Mouse (Mus musculus) neural tube, embryonic 12.5 days (tissue): Measurements from ENCODE around the gene Grip1. TPM values are rescaled to one million over a fixed set of nuclear protein-coding genes. Genes with fewer than 3 reads are reported as not detected.
"Not testable (repeated sequence)": the region's sequence is repeated elsewhere in the genome, so short reads cannot be mapped to it uniquely, and the experiment has no call there.

Experiments used
- ATAC-seq: fragments of 200-750 bp; cut with Nextera tagmentation; 2 replicates; pipeline ENCODE4 v1.8.0; 2017; ENCODE audit warnings: low read depth, mild to moderate bottlenecking, moderate TSS enrichment, moderate library complexity; ENCODE audit not compliant: low FRiP score
- H3K27ac ChIP-seq: fragments of 300-500 bp; sonication (generic); 2 replicates; pipeline ENCODE4 v1.5.1; 2016
- H3K27me3 ChIP-seq: fragments of 300-500 bp; sonication (generic); replicated peaks from 2 replicates; pipeline ENCODE4 v1.6.1; 2016; ENCODE audit warnings: mild to moderate bottlenecking
- H3K36me3 ChIP-seq: fragments of 300-500 bp; sonication (generic); 2 replicates; pipeline ENCODE4 v1.6.1; 2016; ENCODE audit warnings: mild to moderate bottlenecking
- H3K4me1 ChIP-seq: fragments of 300-500 bp; sonication (generic); 2 replicates; pipeline ENCODE4 v1.6.1; 2016
- H3K4me2 ChIP-seq: fragments of 300-500 bp; sonication (generic); replicated peaks from 2 replicates; pipeline ENCODE4 v1.6.1; 2016; ENCODE audit warnings: mild to moderate bottlenecking
- H3K4me3 ChIP-seq: fragments of 300-500 bp; sonication (generic); 2 replicates; pipeline ENCODE4 v1.5.1; 2016
- H3K9ac ChIP-seq: fragments of 300-500 bp; sonication (generic); 2 replicates; pipeline ENCODE4 v1.6.1; 2016; ENCODE audit warnings: mild to moderate bottlenecking
- H3K9me3 ChIP-seq: fragments of 300-500 bp; sonication (generic); 2 replicates; pipeline ENCODE4 v1.6.1; 2016; ENCODE audit warnings: mild to moderate bottlenecking
- WGBS: fragments of 180-500 bp; shearing (Covaris S2); methylation state at CpG from one replicate; pipeline ENCODE4 v1.1.7; 2016; 5-methylcytosine and 5-hydroxymethylcytosine counted together
- polyA plus RNA-seq: library from polyadenylated mRNA; unstranded; fragments of >200 nt; fragmentation: Nextera tagmentation; extraction: Ambion mirVana; gene quantifications from 2 replicates; pipeline ENCODE4 v1.2.1, GENCODE M21; 2016

Grip1 gene
- polyA plus RNA-seq, 1 experiment from 2014 or later = 20.3 TPM

GRCm38 (mm10) chr10:120113482-120113881 is 659.9 kb downstream of the Grip1 start:
- not testable (repeated sequence) for H3K36me3 ChIP-seq, ATAC-seq, H3K27ac ChIP-seq, H3K27me3 ChIP-seq, H3K9ac ChIP-seq, H3K4me3 ChIP-seq, H3K4me1 ChIP-seq, H3K9me3 ChIP-seq
- WGBS = 77% methylated on average over 9 of the region's 9 CpGs
- H3K4me2 ChIP-seq = peak overlapping the region; percentile 83

GRCm38 (mm10) chr10:120113980-120114379 is 660.4 kb downstream of the Grip1 start:
- no peaks in the 10 kb centered on the region for H3K36me3 ChIP-seq
- no peak overlapping the region for H3K27ac ChIP-seq
- H3K9ac ChIP-seq = no peak overlapping the region
- H3K4me3 ChIP-seq = no peak overlapping the region
- no peaks in the 10 kb centered on the region for H3K9me3 ChIP-seq
- no peaks in the 10 kb centered on the region for H3K27me3 ChIP-seq
- 73% methylated on average over 6 of the region's 6 CpGs for WGBS
- H3K4me2 ChIP-seq = no peak overlapping the region
- 0 out of 2 replicates have a peak, but pooled peaks cover 4% of the 10 kb centered on the region for H3K4me1 ChIP-seq
- no peak for ATAC-seq

GRCm38 (mm10) chr10:120114493-120114892 is 660.9 kb downstream of the Grip1 start:
- no peak overlapping the region for H3K4me3 ChIP-seq
- 39% methylated on average over 7 of the region's 7 CpGs for WGBS
- H3K4me1 ChIP-seq = 0 out of 2 replicates have a peak, but pooled peaks cover 4% of the 10 kb centered on the region
- no peak overlapping the region for H3K27ac ChIP-seq
- H3K9me3 ChIP-seq = no peaks in the 10 kb centered on the region
- no peak overlapping the region for H3K4me2 ChIP-seq
- no peak overlapping the region for H3K9ac ChIP-seq
- no peaks in the 10 kb centered on the region for H3K27me3 ChIP-seq
- H3K36me3 ChIP-seq = no peaks in the 10 kb centered on the region
- ATAC-seq = no peak

GRCm38 (mm10) chr10:120115249-120115648 is 661.6 kb downstream of the Grip1 start:
- WGBS = 91% methylated on average over 1 of the region's 1 CpGs
- H3K4me2 ChIP-seq = no peak overlapping the region
- ATAC-seq = no peak
- H3K9me3 ChIP-seq = no peaks in the 10 kb centered on the region
- no peaks in the 10 kb centered on the region for H3K36me3 ChIP-seq
- 0 out of 2 replicates have a peak, but pooled peaks cover 4% of the 10 kb centered on the region for H3K4me1 ChIP-seq
- H3K27me3 ChIP-seq = no peaks in the 10 kb centered on the region
- H3K9ac ChIP-seq = no peak overlapping the region
- no peak overlapping the region for H3K27ac ChIP-seq
- no peak overlapping the region for H3K4me3 ChIP-seq

DNA sequence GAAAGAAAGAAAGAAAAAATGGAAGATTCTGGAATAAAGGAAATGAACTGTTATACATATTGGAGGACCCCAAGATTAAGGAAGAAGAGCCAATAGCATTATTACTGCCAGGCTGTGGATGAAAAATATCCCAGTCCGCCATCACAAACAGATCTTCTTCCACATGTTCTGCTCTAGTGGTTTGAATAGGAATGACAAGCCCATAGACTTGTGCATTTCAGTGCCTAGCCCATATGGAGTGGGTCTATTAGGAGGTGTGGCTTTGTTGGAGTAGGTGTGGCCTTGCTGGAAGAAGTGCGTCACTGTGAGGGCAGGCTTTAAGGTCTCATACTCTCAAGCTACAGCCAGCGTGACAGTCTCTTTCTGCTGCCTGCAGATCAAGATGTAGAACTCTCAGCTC is 670.1 kb downstream of the Grip1 start:
- H3K4me1 ChIP-seq = no peaks in the 10 kb centered on the region; the same call in 1 of the 2 replicates
- H3K27ac ChIP-seq = no peak overlapping the region
- no peak overlapping the region for H3K4me3 ChIP-seq
- 86% methylated on average over 3 of the region's 3 CpGs for WGBS
- no peaks in the 10 kb centered on the region for H3K36me3 ChIP-seq
- no peak overlapping the region for H3K9ac ChIP-seq
- no peaks in the 10 kb centered on the region for H3K27me3 ChIP-seq
- H3K4me2 ChIP-seq = no peak overlapping the region
- no peak for ATAC-seq
- no peaks in the 10 kb centered on the region for H3K9me3 ChIP-seq

GRCm38 (mm10) chr10:120124801-120125464 is 671.3 kb downstream of the Grip1 start:
- Histone ChIP-seq H3K4me3 (no peak overlapping the region), H3K9ac (no peak overlapping the region), H3K4me2 (no peak overlapping the region), H3K27ac (no peak overlapping the region), H3K36me3 (no peaks in the 10 kb centered on the region), H3K4me1 (no peaks in the 10 kb centered on the region; the same call in 1 of the 2 replicates), H3K27me3 (no peaks in the 10 kb centered on the region), H3K9me3 (no peaks in the 10 kb centered on the region)
- no peak for ATAC-seq
- WGBS = 52% methylated on average over 7 of the region's 7 CpGs

DNA sequence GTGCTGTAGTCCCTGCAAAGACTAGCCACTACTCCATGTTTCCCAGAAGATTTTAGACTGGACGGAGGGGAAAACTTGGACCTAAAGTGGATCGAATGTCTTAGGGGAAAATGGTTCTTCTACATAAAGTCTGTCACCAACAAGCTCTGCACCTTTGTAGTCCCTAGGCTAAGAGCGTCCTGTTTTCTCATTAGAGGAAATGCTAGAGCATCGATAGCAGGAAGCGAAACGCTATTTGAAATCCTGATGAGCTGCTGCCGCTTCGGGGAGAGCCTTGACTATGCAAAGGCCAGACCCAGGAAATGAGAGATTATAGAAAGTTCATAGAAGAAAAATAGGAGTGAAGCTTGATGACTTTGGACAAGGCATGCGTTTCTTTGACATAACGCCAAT is 671.8 kb downstream of the Grip1 start:
- WGBS = 80% methylated on average over 10 of the region's 10 CpGs
- H3K4me1 ChIP-seq = no peaks in the 10 kb centered on the region; the same call in 1 of the 2 replicates
- no peak for ATAC-seq
- no peaks in the 10 kb centered on the region for H3K36me3 ChIP-seq
- H3K4me2 ChIP-seq = no peak overlapping the region
- no peaks in the 10 kb centered on the region for H3K27me3 ChIP-seq
- H3K9ac ChIP-seq = no peak overlapping the region
- H3K4me3 ChIP-seq = no peak overlapping the region
- H3K9me3 ChIP-seq = no peaks in the 10 kb centered on the region
- no peak overlapping the region for H3K27ac ChIP-seq

- Histone ChIP-seq H3K4me2 (peak overlapping the region; percentile 31), H3K27ac (no peak overlapping the region)
- no peak for ATAC-seq
These were observed 675.1 kb downstream of the Grip1 start for GRCm38 (mm10) chr10:120128601-120129277.

DNA sequence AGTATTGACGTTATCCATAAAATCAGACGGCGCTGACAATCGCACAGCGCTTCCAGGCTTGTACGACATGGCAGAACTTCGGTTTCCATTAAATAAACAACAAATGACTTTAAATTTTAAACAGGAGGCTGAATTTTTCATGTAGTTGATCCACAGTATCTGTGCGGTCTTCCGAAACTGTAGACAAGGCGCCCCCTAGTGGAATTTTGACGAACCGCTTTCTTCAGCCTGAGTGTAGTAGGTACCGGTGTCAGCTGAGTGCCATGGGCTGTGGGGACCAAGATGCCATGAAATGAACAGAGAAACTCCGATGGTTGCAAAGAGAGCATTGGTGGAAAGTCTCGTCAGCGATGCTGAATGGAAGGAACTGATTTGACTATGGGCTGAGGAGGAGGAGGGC is 677.0 kb downstream of the Grip1 start:
- WGBS = 69% methylated on average over 16 of the region's 16 CpGs
- H3K4me1 ChIP-seq = no peaks in the 10 kb centered on the region; the same call in 1 of the 2 replicates
- no peak overlapping the region for H3K27ac ChIP-seq
- no peak for ATAC-seq
- H3K27me3 ChIP-seq = no peaks in the 10 kb centered on the region
- no peak overlapping the region for H3K4me2 ChIP-seq
- no peak overlapping the region for H3K9ac ChIP-seq
- H3K9me3 ChIP-seq = no peaks in the 10 kb centered on the region
- no peak overlapping the region for H3K4me3 ChIP-seq
- no peaks in the 10 kb centered on the region for H3K36me3 ChIP-seq

More at GRCm38 (mm10) chr10:120128601-120129277, 675.1 kb downstream of the Grip1 start:
- H3K4me1 ChIP-seq = no peaks in the 10 kb centered on the region; the same call in 1 of the 2 replicates
- WGBS = 43% methylated on average over 13 of the region's 13 CpGs
- H3K36me3 ChIP-seq = no peaks in the 10 kb centered on the region
- no peaks in the 10 kb centered on the region for H3K27me3 ChIP-seq
- no peaks in the 10 kb centered on the region for H3K9me3 ChIP-seq
- no peak overlapping the region for H3K9ac ChIP-seq
- H3K4me3 ChIP-seq = no peak overlapping the region

GRCm38 (mm10) chr10:120133697-120134096 is 680.1 kb downstream of the Grip1 start:
- no peak overlapping the region for H3K4me3 ChIP-seq
- no peak overlapping the region for H3K4me2 ChIP-seq
- H3K27ac ChIP-seq = no peak overlapping the region
- H3K4me1 ChIP-seq = no peaks in the 10 kb centered on the region; the same call in 1 of the 2 replicates
- ATAC-seq = no peak
- H3K27me3 ChIP-seq = no peaks in the 10 kb centered on the region
- H3K9me3 ChIP-seq = no peaks in the 10 kb centered on the region
- no peak overlapping the region for H3K9ac ChIP-seq
- WGBS = 67% methylated on average over 11 of the region's 11 CpGs
- no peaks in the 10 kb centered on the region for H3K36me3 ChIP-seq

- no peak overlapping the region for H3K4me2 ChIP-seq
- H3K9me3 ChIP-seq = no peaks in the 10 kb centered on the region
- ATAC-seq = no peak
- H3K4me1 ChIP-seq = no peaks in the 10 kb centered on the region
- H3K27ac ChIP-seq = no peak overlapping the region
- WGBS = 88% methylated on average over 12 of the region's 12 CpGs
- H3K4me3 ChIP-seq = no peak overlapping the region
- no peak overlapping the region for H3K9ac ChIP-seq
- H3K36me3 ChIP-seq = no peaks in the 10 kb centered on the region
- no peaks in the 10 kb centered on the region for H3K27me3 ChIP-seq
These were observed 682.5 kb downstream of the Grip1 start for GRCm38 (mm10) chr10:120136020-120136562.
